12 mouse cellular contexts compared by ENCODE assay signal in genomic region chr7:66903014-66903413, GRCm38 (mm10).
DNase-seq lines count a peak whose midpoint lies in the region; ATAC-seq lines count a peak whose summit lies in the region.
"Had no signal": no experiment of that assay in that cellular context is flagged by ENCODE, and none has a peak within 500 bp of the region (broad histone marks: within the 10 kb centered on the region; RNA-seq: fewer than 3 reads in every experiment).

No protein-coding gene starts in this region.

- 42% methylated on average over 5 of the region's 5 CpGs for WGBS in heart, embryonic 15.5 days
- 93% methylated on average over 5 of the region's 5 CpGs for WGBS in forebrain, embryonic 12.5 days

- no peaks in the 10 kb centered on the region for H3K9me3 ChIP-seq in heart, embryonic 15.5 days (replicated peaks)
- H3K9me3 ChIP-seq in forebrain, embryonic 12.5 days: no peaks in the 10 kb centered on the region
- H3K9me3 ChIP-seq: neural tube, embryonic 13.5 days had no signal

- no peaks in the 10 kb centered on the region for H3K36me3 ChIP-seq in heart, embryonic 15.5 days
- H3K36me3 ChIP-seq in forebrain, embryonic 12.5 days (replicated peaks): no peaks in the 10 kb centered on the region
- H3K36me3 ChIP-seq: neural tube, embryonic 13.5 days had no signal

- H3K4me2 ChIP-seq in heart, embryonic 15.5 days: no peak overlapping the region
- no peak overlapping the region for H3K4me2 ChIP-seq in forebrain, embryonic 12.5 days
- H3K4me2 ChIP-seq: hindbrain, embryonic 14.5 days; neural tube, embryonic 13.5 days had no signal

- H3K27me3 ChIP-seq in heart, embryonic 15.5 days: no peaks in the 10 kb centered on the region
- no peaks in the 10 kb centered on the region for H3K27me3 ChIP-seq in forebrain, embryonic 12.5 days
- H3K27me3 ChIP-seq: neural tube, embryonic 13.5 days had no signal

- peaks cover 7% of the 10 kb centered on the region for H3K4me1 ChIP-seq in heart, embryonic 15.5 days (replicated peaks)
- H3K4me1 ChIP-seq in forebrain, embryonic 12.5 days: no peaks in the 10 kb centered on the region

- DNase-seq in adrenal gland, adult 2 months: peak; percentile 38
- no peak for DNase-seq in adrenal gland, adult 8-10 months
- DNase-seq in layer of hippocampus, postnatal 10 days (ENCODE audit: low spot score in 2 of 2): peak; percentile 18 to 29
- no peak for DNase-seq in layer of hippocampus, adult 18-20 months (ENCODE audit: low spot score in 2 of 2)
- peak; percentile 70 to 78 for DNase-seq in cerebellum, adult 18-20 months
- no peak for DNase-seq in left cerebral cortex, adult 18-20 months (ENCODE audit: low spot score in 2 of 2)

- H3K9ac ChIP-seq in heart, embryonic 15.5 days: no peak overlapping the region
- H3K9ac ChIP-seq in forebrain, embryonic 12.5 days: no peak overlapping the region
- H3K9ac ChIP-seq: hindbrain, embryonic 14.5 days; neural tube, embryonic 13.5 days had no signal

- H3K4me3 ChIP-seq in heart, embryonic 15.5 days: no peak overlapping the region
- no peak overlapping the region for H3K4me3 ChIP-seq in forebrain, embryonic 12.5 days (replicated peaks)
- H3K4me3 ChIP-seq: erythroblast, embryonic 14.5 days; neural tube, embryonic 13.5 days had no signal

- H3K27ac ChIP-seq in heart, embryonic 15.5 days: no peak overlapping the region
- H3K27ac ChIP-seq in forebrain, embryonic 12.5 days: no peak overlapping the region
- H3K27ac ChIP-seq: hindbrain, embryonic 14.5 days; macrophage; neural tube, embryonic 13.5 days had no signal

- ATAC-seq in heart, embryonic 15.5 days (replicated peaks; ENCODE audit: insufficient number of reproducible peaks, insufficient read depth, low FRiP score, low read depth): 0 out of 2 replicates have a peak, but pooled peaks have one; percentile 39
- no peak for ATAC-seq in forebrain, embryonic 12.5 days (ENCODE audit: low FRiP score)

Comparison
In these comparisons a context has a peak if more than half of its experiments do, and no peak if none do; other contexts are left out.
1. DNase-seq: peak in adrenal gland, adult 2 months (single experiment), layer of hippocampus, postnatal 10 days (2 of 2) and cerebellum, adult 18-20 months (2 of 2); none in adrenal gland, adult 8-10 months (single experiment), layer of hippocampus, adult 18-20 months (0 of 2) and left cerebral cortex, adult 18-20 months (0 of 2).